Mouse (Mus musculus) forebrain, postnatal 0 days (tissue): Measurements from ENCODE around the gene Fcrla. TPM values are rescaled to one million over a fixed set of nuclear protein-coding genes. Genes with fewer than 3 reads are reported as not detected.
A peak's percentile ranks its signal among the peaks of the same experiment; 100 is the strongest.

Source experiments
- ATAC-seq: fragments of 200-750 bp; cut with Nextera tagmentation; 2 replicates; pipeline ENCODE4 v1.8.0; 2017; ENCODE audit warnings: mild to moderate bottlenecking, moderate library complexity
- DNase-seq: peaks from one replicate; pipeline ENCODE4 v3.0.0-alpha.2; 2015
- H3K27ac ChIP-seq: fragments of 300-500 bp; sonication (generic); 2 replicates; pipeline ENCODE4 v1.5.1; 2014; ENCODE audit warnings: low read depth, mild to moderate bottlenecking, antibody characterized with exemption, low read length, moderate library complexity, mixed read lengths
- H3K27me3 ChIP-seq: fragments of 300-500 bp; sonication (generic); 2 replicates; pipeline ENCODE4 v1.6.1; 2014; ENCODE audit warnings: mild to moderate bottlenecking, low read length, mixed read lengths; ENCODE audit not compliant: insufficient read depth
- H3K36me3 ChIP-seq: fragments of 300-500 bp; sonication (generic); 2 replicates; pipeline ENCODE4 v1.6.1; 2014; ENCODE audit warnings: mild to moderate bottlenecking, moderate library complexity; ENCODE audit not compliant: insufficient read depth
- H3K4me1 ChIP-seq: fragments of 300-500 bp; sonication (generic); 2 replicates; pipeline ENCODE4 v1.6.1; 2014; ENCODE audit warnings: antibody characterized with exemption; ENCODE audit not compliant: insufficient read depth
- H3K4me2 ChIP-seq: fragments of 300-500 bp; sonication (generic); 2 replicates; pipeline ENCODE4 v1.6.1; 2014; ENCODE audit warnings: low read depth, mild to moderate bottlenecking, moderate library complexity
- H3K4me3 ChIP-seq: fragments of 300-500 bp; sonication (generic); 2 replicates; pipeline ENCODE4 v1.5.1; 2014; ENCODE audit warnings: low read depth, low read length, mixed read lengths
- H3K9ac ChIP-seq: fragments of 300-500 bp; sonication (generic); 2 replicates; pipeline ENCODE4 v1.6.1; 2014; ENCODE audit warnings: mild to moderate bottlenecking
- H3K9me3 ChIP-seq: fragments of 300-500 bp; sonication (generic); 2 replicates; pipeline ENCODE4 v1.6.1; 2016; ENCODE audit warnings: low read length
- CTCF ChIP-seq: sonication (generic); IDR thresholded peaks from 2 replicates; pipeline ENCODE4 v1.5.1; 2016; ENCODE audit warnings: antibody characterized with exemption, control low read depth, low read depth
- WGBS: fragments of 180-500 bp; shearing (Covaris S2); extraction: QIAGEN DNeasy Blood & Tissue Kit; methylation state at CpG from one replicate; pipeline ENCODE4 v1.1.7; 2014; 5-methylcytosine and 5-hydroxymethylcytosine counted together
- polyA plus RNA-seq: library from polyadenylated mRNA; unstranded; fragments of >200 nt; fragmentation: Nextera tagmentation; extraction: Ambion mirVana; gene quantifications from 2 replicates; pipeline ENCODE4 v1.2.1, GENCODE M21; 2015
- total RNA-seq: library from RNA; depleted of rRNA; stranded (reverse); fragments of >200 nt; gene quantifications from 2 replicates; pipeline ENCODE4 v1.2.3, GENCODE M21; 2014

Gene Fcrla
- total and polyA plus RNA-seq, 2 experiments from 2014 or later = 0.11 TPM; not detected in 1

- Histone ChIP-seq H3K4me1 (no peaks in the 10 kb centered on the region; the same call in 1 of the 2 replicates), H3K9me3 (no peaks in the 10 kb centered on the region), H3K4me3 (no peak overlapping the region), H3K9ac (no peak overlapping the region), H3K36me3 (no peaks in the 10 kb centered on the region), H3K4me2 (no peak overlapping the region), H3K27me3 (no peaks in the 10 kb centered on the region), H3K27ac (no peak overlapping the region)
- no peak for TF ChIP-seq CTCF
- ATAC-seq (no peak), DNase-seq (no peak)
- WGBS = 74% methylated on average over 4 of the region's 4 CpGs
Measured at GRCm38 (mm10) chr1:170889310-170889709, 38.1 kb downstream of the Fcrla start.

GRCm38 (mm10) chr1:170886044-170886458, 41.3 kb downstream of the Fcrla start:
- Histone ChIP-seq H3K4me3 (no peak overlapping the region), H3K27ac (no peak overlapping the region), H3K9ac (no peak overlapping the region), H3K4me1 (no peaks in the 10 kb centered on the region; the same call in 1 of the 2 replicates), H3K36me3 (no peaks in the 10 kb centered on the region), H3K9me3 (no peaks in the 10 kb centered on the region), H3K27me3 (no peaks in the 10 kb centered on the region), H3K4me2 (no peak overlapping the region)
- DNase-seq = no peak
- 54% methylated on average over 6 of the region's 6 CpGs for WGBS
- no peak for TF ChIP-seq CTCF
- ATAC-seq = no peak

DNA sequence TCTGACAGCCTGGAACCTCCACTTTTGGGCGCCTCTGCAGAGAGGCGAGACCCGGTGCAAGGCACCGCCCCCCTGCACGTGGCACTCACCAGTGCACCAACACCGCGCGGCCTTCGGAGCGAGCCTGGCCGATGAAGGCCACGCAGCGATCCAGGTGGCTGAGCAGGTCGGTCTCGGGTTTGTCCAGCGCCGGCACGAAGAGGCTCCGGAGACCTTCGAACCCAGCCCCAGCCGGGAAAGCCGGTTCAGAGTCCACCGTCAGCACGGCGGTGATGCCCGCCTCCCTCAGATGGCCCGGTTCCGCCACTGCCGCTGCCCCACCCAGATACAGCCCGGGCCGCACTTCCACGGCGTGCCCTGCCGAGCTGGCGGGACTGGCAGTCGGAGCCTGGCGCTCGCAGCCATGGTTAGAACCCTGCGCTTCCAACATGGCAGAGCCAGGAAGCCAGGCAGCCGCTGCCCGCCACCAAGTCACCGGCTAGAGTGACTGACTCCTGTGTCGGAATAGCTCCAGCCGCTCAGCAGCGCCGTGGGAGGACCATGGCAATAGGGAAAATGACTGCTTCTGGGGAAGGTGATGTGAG, 42.3 kb downstream of the Fcrla start, which contains the start of the genes Gm26620 and Dusp12:
TSS of gene Gm26620 (plus strand) at position 88 of the 584 bp plus-strand sequence.
TSS of gene Dusp12 (minus strand) at position 563 of the 584 bp plus-strand sequence.
- peak; percentile 87 for TF ChIP-seq CTCF
- no peaks in the 10 kb centered on the region; the same call in 1 of the 2 replicates for H3K4me1 ChIP-seq
- DNase-seq (peak; percentile 94), ATAC-seq (peak; percentile 98)
- H3K27ac ChIP-seq = peak within 1 kb of the TSS; percentile 89
- no peaks in the 10 kb centered on the region for H3K36me3 ChIP-seq
- peak within 1 kb of the TSS; percentile 98 for H3K4me3 ChIP-seq
- H3K4me2 ChIP-seq = peak within 1 kb of the TSS; percentile 55
- peak within 1 kb of the TSS; percentile 91 for H3K9ac ChIP-seq
- no peaks in the 10 kb centered on the region for H3K27me3 ChIP-seq
- H3K9me3 ChIP-seq = no peaks in the 10 kb centered on the region
- under 1% methylated on average over 46 of the region's 46 CpGs for WGBS

DNA sequence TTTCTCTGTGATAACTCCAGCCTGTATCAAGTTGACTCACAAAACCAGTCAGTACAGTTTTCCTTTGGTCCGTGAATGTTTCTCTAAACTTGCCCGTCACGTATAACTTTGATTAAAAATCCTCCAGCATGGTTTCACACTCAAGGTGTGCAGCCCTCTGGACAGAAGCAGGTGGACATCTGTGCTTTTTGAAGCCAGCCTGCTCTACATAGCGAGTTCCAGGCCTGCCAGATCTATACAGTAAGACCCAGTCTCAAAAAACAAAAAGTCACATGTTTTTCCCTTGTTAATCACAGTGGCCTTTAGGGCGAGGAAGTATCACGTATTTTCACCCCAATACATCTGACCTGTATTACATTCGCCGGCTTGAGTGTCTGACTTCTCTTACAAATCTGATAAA, 43.0 kb downstream of the Fcrla start:
- TF ChIP-seq CTCF = no peak
- Histone ChIP-seq H3K27me3 (no peaks in the 10 kb centered on the region), H3K9me3 (no peaks in the 10 kb centered on the region), H3K4me3 (peak overlapping the region; percentile 98), H3K9ac (peak overlapping the region; percentile 91), H3K36me3 (peaks cover 3% of the 10 kb centered on the region), H3K27ac (no peak overlapping the region), H3K4me2 (peak overlapping the region; percentile 55), H3K4me1 (no peaks in the 10 kb centered on the region; the same call in 1 of the 2 replicates)
- peak; percentile 4 for DNase-seq
- 21% methylated on average over 8 of the region's 8 CpGs for WGBS
- no peak for ATAC-seq

GRCm38 (mm10) chr1:170882915-170883485, 44.4 kb downstream of the Fcrla start:
- Histone ChIP-seq H3K27me3 (no peaks in the 10 kb centered on the region), H3K9ac (no peak overlapping the region), H3K36me3 (peaks cover 8% of the 10 kb centered on the region), H3K9me3 (no peaks in the 10 kb centered on the region), H3K4me2 (no peak overlapping the region), H3K27ac (no peak overlapping the region), H3K4me1 (no peaks in the 10 kb centered on the region; the same call in 1 of the 2 replicates), H3K4me3 (no peak overlapping the region)
- ATAC-seq (no peak), DNase-seq (no peak)
- no peak for TF ChIP-seq CTCF
- 93% methylated on average over 5 of the region's 5 CpGs for WGBS

- no peaks in the 10 kb centered on the region for H3K27me3 ChIP-seq
- no peak overlapping the region for H3K27ac ChIP-seq
- no peak overlapping the region for H3K9ac ChIP-seq
- no peak overlapping the region for H3K4me3 ChIP-seq
- no peak for TF ChIP-seq CTCF
- no peaks in the 10 kb centered on the region for H3K9me3 ChIP-seq
- 97% methylated on average over 5 of the region's 5 CpGs for WGBS
- DNase-seq (no peak), ATAC-seq (no peak)
- H3K4me2 ChIP-seq = no peak overlapping the region
- H3K36me3 ChIP-seq = peaks cover 30% of the 10 kb centered on the region
- H3K4me1 ChIP-seq = no peaks in the 10 kb centered on the region
Measured at GRCm38 (mm10) chr1:170876906-170877305, 50.5 kb downstream of the Fcrla start.

GRCm38 (mm10) chr1:170875676-170876075, 51.7 kb downstream of the Fcrla start:
- H3K27ac ChIP-seq = no peak overlapping the region
- DNase-seq (no peak), ATAC-seq (no peak)
- no peak for TF ChIP-seq CTCF
- no peaks in the 10 kb centered on the region for H3K4me1 ChIP-seq
- H3K27me3 ChIP-seq = no peaks in the 10 kb centered on the region
- peaks cover 30% of the 10 kb centered on the region for H3K36me3 ChIP-seq
- no peaks in the 10 kb centered on the region for H3K9me3 ChIP-seq
- H3K4me3 ChIP-seq = no peak overlapping the region
- no peak overlapping the region for H3K4me2 ChIP-seq
- no peak overlapping the region for H3K9ac ChIP-seq
- WGBS = 90% methylated on average over 3 of the region's 3 CpGs
